Mouse (Mus musculus) heart, embryonic 11.5 days (tissue): ENCODE results near the gene Msi1. TPM values are rescaled to one million over a fixed set of nuclear protein-coding genes. Genes with fewer than 3 reads are reported as not detected.

ENCODE experiments used
- ATAC-seq: fragments of 200-750 bp; cut with Nextera tagmentation; replicated peaks from 2 replicates; pipeline ENCODE4 v1.8.0; 2017; ENCODE audit warnings: moderate library complexity; ENCODE audit not compliant: insufficient number of reproducible peaks, low FRiP score, low TSS enrichment
- H3K27ac ChIP-seq: fragments of 300-500 bp; sonication (generic); 2 replicates; pipeline ENCODE4 v1.5.1; 2014; ENCODE audit warnings: mild to moderate bottlenecking, low read depth, low read length
- H3K27me3 ChIP-seq: fragments of 300-500 bp; sonication (generic); 2 replicates; pipeline ENCODE4 v1.6.1; 2014; ENCODE audit warnings: mild to moderate bottlenecking, low read length, mixed read lengths; ENCODE audit not compliant: control insufficient read depth, insufficient read depth
- H3K36me3 ChIP-seq: fragments of 300-500 bp; sonication (generic); 2 replicates; pipeline ENCODE4 v1.6.1; 2014; ENCODE audit warnings: mild to moderate bottlenecking, low read length, moderate library complexity, mixed read lengths; ENCODE audit not compliant: control insufficient read depth, insufficient read depth
- H3K4me1 ChIP-seq: fragments of 300-500 bp; sonication (generic); 2 replicates; pipeline ENCODE4 v1.6.1; 2014; ENCODE audit warnings: low read length; ENCODE audit not compliant: control insufficient read depth, insufficient read depth
- H3K4me2 ChIP-seq: fragments of 300-500 bp; sonication (generic); 2 replicates; pipeline ENCODE4 v1.6.1; 2014; ENCODE audit warnings: mild to moderate bottlenecking, moderate library complexity
- H3K4me3 ChIP-seq: fragments of 300-500 bp; sonication (generic); 2 replicates; pipeline ENCODE4 v1.5.1; 2014; ENCODE audit warnings: low read depth, low read length
- H3K9ac ChIP-seq: fragments of 300-500 bp; sonication (generic); 2 replicates; pipeline ENCODE4 v1.6.1; 2014; ENCODE audit warnings: mild to moderate bottlenecking, low read depth, low read length, moderate library complexity
- H3K9me3 ChIP-seq: fragments of 300-500 bp; sonication (generic); replicated peaks from 2 replicates; pipeline ENCODE4 v1.6.1; 2016; ENCODE audit warnings: low read length; ENCODE audit not compliant: control insufficient read depth
- WGBS: fragments of 180-500 bp; shearing (Covaris S2); extraction: QIAGEN DNeasy Blood & Tissue Kit; methylation state at CpG from one replicate; pipeline ENCODE4 v1.1.7; 2014; ENCODE audit not compliant: insufficient replicate concordance; 5-methylcytosine and 5-hydroxymethylcytosine counted together
- polyA plus RNA-seq: library from polyadenylated mRNA; unstranded; fragments of >200 nt; fragmentation: Nextera tagmentation; extraction: Ambion mirVana; gene quantifications from 2 replicates; pipeline ENCODE4 v1.2.1, GENCODE M21; 2014

Gene Msi1
- 7.6 and 9.4 TPM in 2 replicates for polyA plus RNA-seq

DNA sequence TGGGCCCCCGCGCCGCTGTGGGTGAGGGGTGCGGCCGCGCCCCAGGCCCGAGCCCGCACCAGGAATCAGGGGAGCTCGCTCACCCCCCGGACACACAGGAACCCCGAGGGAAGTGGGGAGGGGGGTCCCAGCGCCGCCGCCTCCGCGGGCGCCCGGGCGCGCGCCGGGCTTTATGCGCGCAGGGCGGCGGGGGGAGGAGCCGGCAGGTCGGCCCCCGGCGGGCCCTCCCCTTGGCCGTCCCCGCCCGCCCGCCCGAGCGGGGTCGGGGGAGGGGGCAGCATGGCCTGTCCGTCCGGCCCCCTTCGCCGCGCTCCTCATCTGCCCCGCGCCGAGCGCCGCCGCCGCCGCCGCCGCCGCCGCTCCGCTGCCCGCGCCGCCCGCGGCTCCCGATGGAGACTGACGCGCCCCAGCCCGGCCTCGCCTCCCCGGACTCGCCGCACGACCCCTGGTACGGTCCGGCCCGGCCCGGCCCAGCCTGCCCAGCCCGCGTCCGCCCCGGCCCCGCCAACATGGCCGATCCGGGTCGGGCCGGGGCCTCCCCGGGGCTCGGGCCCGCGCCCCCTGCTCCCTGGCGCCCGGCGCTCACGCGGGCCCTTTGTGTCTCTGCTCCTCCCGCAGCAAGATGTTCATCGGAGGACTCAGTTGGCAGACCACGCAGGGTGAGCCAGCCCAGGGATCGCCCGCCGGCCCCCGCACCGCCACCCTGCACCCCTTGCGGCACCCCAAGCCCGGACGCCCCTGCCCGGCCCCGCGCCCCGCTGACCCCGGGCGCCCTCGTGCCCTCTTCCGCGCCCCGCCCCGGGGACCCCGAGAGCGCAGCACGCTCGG is at the start of gene Msi1:
Gene Msi1 (plus strand): TSS at position 241 of the 828 bp plus-strand sequence.
- Histone ChIP-seq H3K27ac (peak within 1 kb of the TSS; percentile 46), H3K27me3 (peaks cover 27% of the 10 kb centered on the region)

GRCm38 (mm10) chr5:115391935-115392334 is 37.5 kb upstream of the Msi1 start:
- Histone ChIP-seq H3K4me2 (no peak overlapping the region), H3K27me3 (peaks cover 4% of the 10 kb centered on the region; the same call in 1 of the 2 replicates), H3K36me3 (no peaks in the 10 kb centered on the region), H3K4me1 (peaks cover 10% of the 10 kb centered on the region; the same call in 1 of the 2 replicates), H3K4me3 (no peak overlapping the region), H3K9me3 (no peaks in the 10 kb centered on the region), H3K27ac (no peak overlapping the region), H3K9ac (no peak overlapping the region)
- ATAC-seq: no peak
- 34% methylated on average over 9 of the region's 9 CpGs for WGBS

More for the DNA sequence above, at the start of gene Msi1:
- peaks cover 19% of the 10 kb centered on the region; the same call in 1 of the 2 replicates for H3K4me1 ChIP-seq
- H3K9me3 ChIP-seq: no peaks in the 10 kb centered on the region
- peak; percentile 64 for ATAC-seq
- H3K36me3 ChIP-seq: no peaks in the 10 kb centered on the region
- WGBS: under 1% methylated on average over 70 of the region's 117 CpGs
- H3K4me3 ChIP-seq: peak within 1 kb of the TSS; percentile 86
- H3K4me2 ChIP-seq: peak within 1 kb of the TSS; percentile 96
- peak within 1 kb of the TSS; percentile 82 for H3K9ac ChIP-seq

GRCm38 (mm10) chr5:115392969-115393368 is 36.4 kb upstream of the Msi1 start:
- Histone ChIP-seq H3K27ac (no peak overlapping the region), H3K9ac (no peak overlapping the region), H3K9me3 (no peaks in the 10 kb centered on the region), H3K4me3 (no peak overlapping the region), H3K27me3 (peaks cover 6% of the 10 kb centered on the region; the same call in 1 of the 2 replicates), H3K4me1 (peaks cover 10% of the 10 kb centered on the region; the same call in 1 of the 2 replicates), H3K36me3 (no peaks in the 10 kb centered on the region), H3K4me2 (no peak overlapping the region)
- no peak for ATAC-seq
- WGBS: 73% methylated on average over 1 of the region's 1 CpGs

DNA sequence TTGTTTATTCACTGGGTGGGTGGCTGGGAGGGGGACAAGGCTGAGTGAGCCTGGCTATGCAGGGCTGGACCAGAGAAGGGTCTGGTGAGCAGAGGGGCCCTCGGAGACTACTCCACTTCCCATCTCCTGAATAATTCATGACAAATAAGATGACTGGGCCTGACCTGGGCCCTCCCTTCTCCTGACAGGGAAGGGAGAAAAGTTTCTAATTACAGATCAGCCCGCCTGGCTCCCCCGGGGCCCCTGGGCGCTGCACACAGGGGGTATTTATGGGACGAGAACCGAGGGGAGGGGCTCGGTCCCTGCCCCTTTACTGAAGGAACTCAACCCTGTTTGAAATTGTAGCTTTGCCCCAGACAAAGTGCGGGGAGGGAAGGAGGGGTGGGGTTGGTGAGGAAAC is 35.2 kb upstream of the Msi1 start:
- ATAC-seq: no peak
- Histone ChIP-seq H3K27ac (no peak overlapping the region), H3K4me2 (peak overlapping the region; percentile 50), H3K36me3 (no peaks in the 10 kb centered on the region), H3K27me3 (peaks cover 9% of the 10 kb centered on the region; the same call in 1 of the 2 replicates), H3K9me3 (no peaks in the 10 kb centered on the region), H3K9ac (no peak overlapping the region), H3K4me1 (peaks cover 10% of the 10 kb centered on the region; the same call in 1 of the 2 replicates), H3K4me3 (no peak overlapping the region)
- WGBS: 4% methylated on average over 8 of the region's 8 CpGs

DNA sequence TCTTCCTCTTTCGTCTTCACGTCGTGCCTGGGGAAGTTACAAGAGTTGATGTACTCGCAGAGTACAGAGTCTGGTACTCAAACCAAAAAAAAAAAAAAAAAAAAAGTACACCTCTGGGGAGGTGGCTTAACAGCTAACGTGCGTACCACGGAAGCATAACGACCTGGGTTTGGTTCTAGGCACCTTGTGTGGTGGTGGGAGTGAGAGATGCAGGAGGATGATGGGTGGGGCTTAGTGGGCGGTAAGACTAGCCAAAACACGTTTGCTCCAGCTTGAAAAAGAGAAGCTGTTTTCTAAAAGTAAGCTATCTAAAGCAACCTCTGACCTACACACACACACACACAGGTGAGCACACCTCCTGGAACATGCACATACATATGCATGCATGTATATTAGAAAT is 34.6 kb upstream of the Msi1 start:
- no peak overlapping the region for H3K4me3 ChIP-seq
- peak overlapping the region; percentile 50 for H3K4me2 ChIP-seq
- ATAC-seq: no peak
- 27% methylated on average over 10 of the region's 10 CpGs for WGBS
- H3K27me3 ChIP-seq: peaks cover 9% of the 10 kb centered on the region; the same call in 1 of the 2 replicates
- H3K9me3 ChIP-seq: no peaks in the 10 kb centered on the region
- peaks cover 10% of the 10 kb centered on the region; the same call in 1 of the 2 replicates for H3K4me1 ChIP-seq
- no peak overlapping the region for H3K27ac ChIP-seq
- H3K36me3 ChIP-seq: no peaks in the 10 kb centered on the region
- H3K9ac ChIP-seq: no peak overlapping the region

DNA sequence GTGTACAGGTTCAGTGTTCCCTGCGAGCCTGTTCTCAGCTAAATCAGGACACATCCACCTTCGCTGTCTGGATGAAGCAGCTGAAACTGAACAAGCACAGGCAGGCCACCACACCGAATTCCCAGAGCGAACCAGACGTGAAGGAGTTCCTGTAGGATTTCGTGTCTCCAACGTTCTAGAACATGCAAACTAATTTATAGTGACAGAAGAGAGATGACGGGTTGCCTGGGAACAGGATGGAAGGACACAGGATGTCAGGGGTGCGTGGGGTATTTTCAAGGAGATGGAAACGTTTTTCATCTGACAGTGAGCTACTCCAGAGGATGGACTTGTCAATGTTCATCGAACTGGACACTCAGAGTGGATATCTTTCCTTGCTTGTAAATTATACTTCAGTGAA is 32.7 kb upstream of the Msi1 start:
- no peak overlapping the region for H3K4me3 ChIP-seq
- peaks cover 10% of the 10 kb centered on the region; the same call in 1 of the 2 replicates for H3K4me1 ChIP-seq
- H3K9ac ChIP-seq: no peak overlapping the region
- no peaks in the 10 kb centered on the region for H3K9me3 ChIP-seq
- no peaks in the 10 kb centered on the region for H3K36me3 ChIP-seq
- H3K4me2 ChIP-seq: no peak overlapping the region
- no peak for ATAC-seq
- WGBS: 63% methylated on average over 11 of the region's 11 CpGs
- no peak overlapping the region for H3K27ac ChIP-seq
- H3K27me3 ChIP-seq: peaks cover 9% of the 10 kb centered on the region; the same call in 1 of the 2 replicates

DNA sequence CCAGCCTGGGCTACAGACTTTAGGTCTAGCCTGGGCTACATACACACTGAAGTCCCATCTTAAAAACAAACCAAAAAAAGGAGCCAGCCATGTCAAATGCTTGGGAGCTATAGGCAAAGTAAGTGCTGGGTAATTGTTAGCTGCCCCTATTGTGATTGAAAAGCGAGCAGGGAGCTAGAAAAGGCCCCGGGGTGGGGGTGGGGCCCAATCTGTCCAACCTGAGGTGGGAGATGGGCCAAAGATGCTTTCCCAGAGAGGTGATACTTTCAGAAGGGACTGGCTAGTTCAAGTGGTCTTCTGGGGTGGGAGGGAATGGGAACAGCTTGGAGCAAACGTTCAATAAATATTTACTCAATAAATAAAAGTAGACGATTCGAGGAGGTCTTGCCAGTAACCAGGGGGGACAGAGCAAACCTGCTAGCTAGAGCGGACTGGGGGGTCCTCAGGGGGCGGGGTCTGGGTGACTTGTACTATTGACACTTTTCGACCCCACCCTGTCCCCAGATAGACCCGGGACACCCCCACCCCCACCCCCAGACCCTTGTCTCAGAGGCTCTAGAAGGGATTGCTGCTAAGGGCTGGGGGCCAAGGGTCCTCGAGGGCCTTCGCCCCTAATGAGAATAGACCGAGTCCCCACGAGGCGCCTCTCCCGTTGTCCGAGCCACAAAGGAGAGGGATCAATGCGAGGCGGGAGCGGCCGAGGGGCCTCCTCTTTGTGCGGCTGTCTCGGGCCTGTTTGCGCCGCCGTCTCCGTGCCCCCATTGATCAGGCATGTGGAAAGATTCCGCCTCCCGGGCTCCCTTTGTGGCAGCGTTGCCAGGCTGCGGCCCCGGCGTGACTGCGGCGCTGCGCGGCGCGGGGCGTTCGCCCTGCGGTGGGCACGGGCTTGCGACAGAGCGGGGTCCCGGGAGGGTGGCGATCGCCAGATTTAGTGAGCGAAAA is 31.3 kb upstream of the Msi1 start:
- Histone ChIP-seq H3K4me3 (peak overlapping the region; percentile 49), H3K9me3 (no peaks in the 10 kb centered on the region), H3K36me3 (no peaks in the 10 kb centered on the region), H3K9ac (peak overlapping the region; percentile 81), H3K4me1 (peaks cover 10% of the 10 kb centered on the region; the same call in 1 of the 2 replicates), H3K27me3 (peaks cover 12% of the 10 kb centered on the region; the same call in 1 of the 2 replicates), H3K4me2 (peak overlapping the region; percentile 88), H3K27ac (no peak overlapping the region)
- 4% methylated on average over 48 of the region's 48 CpGs for WGBS
- no peak for ATAC-seq

GRCm38 (mm10) chr5:115402063-115402462 is 27.3 kb upstream of the Msi1 start:
- H3K4me2 ChIP-seq: no peak overlapping the region
- no peak overlapping the region for H3K4me3 ChIP-seq
- H3K36me3 ChIP-seq: no peaks in the 10 kb centered on the region
- peaks cover 19% of the 10 kb centered on the region; the same call in 1 of the 2 replicates for H3K27me3 ChIP-seq
- H3K9ac ChIP-seq: no peak overlapping the region
- H3K4me1 ChIP-seq: no peaks in the 10 kb centered on the region; the same call in none of the 2 replicates
- no peaks in the 10 kb centered on the region for H3K9me3 ChIP-seq
- no peak overlapping the region for H3K27ac ChIP-seq
- ATAC-seq: no peak
- 80% methylated on average over 8 of the region's 8 CpGs for WGBS
